Mouse (Mus musculus) bone marrow macrophage, adult 2 months (primary cell): ENCODE measurements around the gene Wdr17.

Experiments used
- CTCF ChIP-seq: IDR thresholded peaks from 2 replicates; pipeline ENCODE4 v1.5.1; 2012; ENCODE audit warnings: low read depth, mild to moderate bottlenecking, low read length, moderate library complexity
- POLR2A ChIP-seq: IDR thresholded peaks from 2 replicates; pipeline ENCODE4 v1.6.1; 2012; ENCODE audit warnings: mild to moderate bottlenecking, low read depth, low read length, borderline replicate concordance

DNA sequence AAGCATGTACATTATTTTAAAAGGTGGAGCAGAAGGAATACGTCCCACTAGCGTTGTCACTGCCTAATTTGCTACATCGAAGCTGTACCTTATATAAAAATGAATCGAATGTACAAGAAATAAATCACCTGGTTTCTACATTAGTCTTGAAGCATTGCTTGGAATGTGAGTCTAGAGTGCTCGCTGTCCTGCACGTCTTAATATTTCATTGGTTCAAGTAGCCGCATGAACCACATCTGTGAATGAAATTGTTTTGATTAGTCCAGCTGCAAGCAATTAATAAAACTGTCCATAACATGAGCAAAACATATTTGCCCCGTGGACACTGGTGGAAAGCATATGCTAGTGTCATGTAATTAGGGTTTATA, 162.3 kb downstream of the Wdr17 start:
- no peak for TF ChIP-seq CTCF
- no peak for TF ChIP-seq POLR2A
